Mouse (Mus musculus) erythroblast, embryonic 14.5 days (primary cell): ENCODE measurements around the gene Cped1.

Experiments used
- GATA1 ChIP-seq: IDR thresholded peaks from 2 replicates; pipeline ENCODE4 v1.6.1; 2012; ENCODE audit warnings: low read length, inconsistent platforms, mixed read lengths
- TAL1 ChIP-seq: IDR thresholded peaks from 3 replicates; pipeline ENCODE4 v1.6.1; 2012; ENCODE audit warnings: low read length, inconsistent platforms, mixed read lengths

GRCm38 (mm10) chr6:22224351-22224750 is 238.6 kb downstream of the Cped1 start:
- no peak for TF ChIP-seq TAL1
- TF ChIP-seq GATA1, result no peak
